Mouse (Mus musculus) kidney, embryonic 16.5 days (tissue): ENCODE data around the gene Prr36. TPM values are rescaled to one million over a fixed set of nuclear protein-coding genes. Genes with fewer than 3 reads are reported as not detected.

Experiments
- ATAC-seq: fragments of 200-750 bp; cut with Nextera tagmentation; 2 replicates; pipeline ENCODE4 v1.8.0; 2017; ENCODE audit warnings: moderate TSS enrichment; ENCODE audit not compliant: low FRiP score, low TSS enrichment
- H3K27ac ChIP-seq: fragments of 300-500 bp; sonication (generic); 2 replicates; pipeline ENCODE4 v1.5.1; 2014; ENCODE audit warnings: low read length
- H3K27me3 ChIP-seq: fragments of 300-500 bp; sonication (generic); 2 replicates; pipeline ENCODE4 v1.6.1; 2014; ENCODE audit warnings: low read length, control low read depth, mixed read lengths; ENCODE audit not compliant: insufficient read depth
- H3K36me3 ChIP-seq: fragments of 300-500 bp; sonication (generic); 2 replicates; pipeline ENCODE4 v1.6.1; 2014; ENCODE audit warnings: low read length, control low read depth, mixed read lengths; ENCODE audit not compliant: insufficient read depth
- H3K4me1 ChIP-seq: fragments of 300-500 bp; sonication (generic); 2 replicates; pipeline ENCODE4 v1.6.1; 2014; ENCODE audit warnings: low read length, control low read depth, mixed read lengths; ENCODE audit not compliant: insufficient read depth
- H3K4me2 ChIP-seq: fragments of 300-500 bp; sonication (generic); replicated peaks from 2 replicates; pipeline ENCODE4 v1.6.1; 2014; ENCODE audit warnings: low read depth, low read length
- H3K4me3 ChIP-seq: fragments of 300-500 bp; sonication (generic); 2 replicates; pipeline ENCODE4 v1.5.1; 2014; ENCODE audit warnings: mild to moderate bottlenecking, low read length
- H3K9ac ChIP-seq: fragments of 300-500 bp; sonication (generic); replicated peaks from 2 replicates; pipeline ENCODE4 v1.6.1; 2014; ENCODE audit warnings: low read length
- H3K9me3 ChIP-seq: fragments of 300-500 bp; sonication (generic); 2 replicates; pipeline ENCODE4 v1.6.1; 2016; ENCODE audit warnings: low read length, control low read depth
- WGBS: fragments of 180-500 bp; shearing (Covaris S2); extraction: QIAGEN DNeasy Blood & Tissue Kit; methylation state at CpG from one replicate; pipeline ENCODE4 v1.1.7; 2014; 5-methylcytosine and 5-hydroxymethylcytosine counted together
- polyA plus RNA-seq: library from polyadenylated mRNA; unstranded; fragments of >200 nt; fragmentation: Nextera tagmentation; extraction: Ambion mirVana; gene quantifications from 2 replicates; pipeline ENCODE4 v1.2.1, GENCODE M21; 2015

Prr36 gene
- polyA plus RNA-seq, 1 experiment from 2014 or later, result 4.7 TPM

DNA sequence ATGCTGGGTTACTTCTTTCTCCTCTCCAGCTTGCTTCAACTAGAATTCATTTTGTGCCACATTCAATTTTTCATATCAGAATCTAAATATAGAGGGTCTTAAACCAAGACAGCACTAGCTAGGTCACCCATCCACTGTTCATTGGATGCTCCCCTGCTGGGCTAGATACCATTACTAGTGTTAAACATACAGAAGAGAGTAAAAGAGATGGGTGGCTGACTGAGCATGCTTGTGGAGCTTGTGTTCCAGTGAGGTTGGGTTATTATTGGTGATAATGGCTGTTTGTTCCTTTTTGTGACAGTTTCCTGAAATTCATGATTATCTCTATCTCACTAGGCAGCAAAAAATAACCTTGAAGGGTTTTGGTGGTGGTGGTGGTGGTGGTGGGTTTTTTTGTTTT, 4.8 kb upstream of the Prr36 start:
- no peak overlapping the region for H3K4me3 ChIP-seq
- H3K9me3 ChIP-seq, result no peaks in the 10 kb centered on the region
- H3K9ac ChIP-seq, result no peak overlapping the region
- H3K27ac ChIP-seq, result no peak overlapping the region
- peaks cover 13% of the 10 kb centered on the region for H3K27me3 ChIP-seq
- no peaks in the 10 kb centered on the region for H3K36me3 ChIP-seq
- ATAC-seq, result no peak
- H3K4me2 ChIP-seq, result no peak overlapping the region
- peaks cover 6% of the 10 kb centered on the region for H3K4me1 ChIP-seq

DNA sequence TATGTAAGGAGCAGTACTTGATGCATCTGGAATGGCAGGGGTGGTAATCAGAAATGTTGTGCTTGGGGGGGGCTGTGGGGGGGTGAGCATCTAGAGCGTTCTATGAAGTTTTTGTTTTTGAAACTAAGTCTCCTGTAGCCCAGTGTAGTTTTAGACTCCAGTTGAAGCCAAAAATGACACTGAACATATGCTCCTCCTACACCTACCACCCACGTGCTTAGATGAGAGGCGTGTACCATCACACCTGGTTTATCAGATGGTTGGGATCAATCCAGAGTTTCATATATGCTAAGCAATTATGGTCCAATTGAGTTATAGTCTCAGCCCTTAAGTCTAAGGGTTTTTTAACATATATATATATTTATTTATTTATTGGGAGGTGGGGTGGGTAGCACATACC, 2.4 kb upstream of the Prr36 start:
- WGBS, result 88% methylated on average over 3 of the region's 3 CpGs

DNA sequence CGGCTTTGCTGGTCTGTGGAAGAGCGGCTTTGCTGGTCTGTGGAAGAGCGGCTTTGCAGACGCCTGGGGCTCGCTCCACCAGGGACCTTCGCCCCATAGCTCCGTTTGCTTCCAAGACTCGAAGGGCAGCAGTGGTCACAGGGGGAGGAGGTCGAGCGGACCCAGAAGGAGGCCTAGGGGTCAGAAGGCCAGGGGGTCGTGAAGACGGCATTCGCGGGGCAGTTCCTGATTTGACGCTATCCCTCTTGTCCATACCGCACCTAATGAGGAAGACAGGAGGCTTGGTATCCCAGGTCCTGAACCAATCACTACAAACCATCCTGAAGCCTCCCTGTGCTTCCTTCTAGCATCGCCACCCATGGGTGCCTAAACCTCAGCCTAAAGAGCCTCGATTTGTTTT, 963 bp downstream of the Prr36 start:
- peak overlapping the region; percentile 66 for H3K4me2 ChIP-seq
- no peaks in the 10 kb centered on the region for H3K36me3 ChIP-seq
- WGBS, result 8% methylated on average over 18 of the region's 18 CpGs
- peak overlapping the region; percentile 46 for H3K4me3 ChIP-seq
- H3K4me1 ChIP-seq, result peaks cover 30% of the 10 kb centered on the region
- ATAC-seq, result no peak
- H3K9ac ChIP-seq, result peak overlapping the region; percentile 64
- peaks cover 39% of the 10 kb centered on the region for H3K27me3 ChIP-seq
- no peaks in the 10 kb centered on the region for H3K9me3 ChIP-seq
- no peak overlapping the region for H3K27ac ChIP-seq

More for the DNA sequence above, 2.4 kb upstream of the Prr36 start:
- no peak overlapping the region for H3K4me2 ChIP-seq
- H3K9ac ChIP-seq, result no peak overlapping the region
- H3K27me3 ChIP-seq, result peaks cover 35% of the 10 kb centered on the region
- H3K4me3 ChIP-seq, result no peak overlapping the region
- H3K27ac ChIP-seq, result no peak overlapping the region
- H3K36me3 ChIP-seq, result no peaks in the 10 kb centered on the region
- no peak for ATAC-seq
- H3K9me3 ChIP-seq, result no peaks in the 10 kb centered on the region
- H3K4me1 ChIP-seq, result peaks cover 11% of the 10 kb centered on the region; the same call in 1 of the 2 replicates

- Histone ChIP-seq H3K27me3 (peaks cover 39% of the 10 kb centered on the region), H3K4me2 (peak overlapping the region; percentile 83), H3K9ac (peak overlapping the region; percentile 62), H3K9me3 (peaks cover 3% of the 10 kb centered on the region; the same call in 1 of the 2 replicates), H3K4me1 (peaks cover 30% of the 10 kb centered on the region), H3K4me3 (peak overlapping the region; percentile 49), H3K36me3 (peaks cover 11% of the 10 kb centered on the region; the same call in 1 of the 2 replicates), H3K27ac (peak overlapping the region; percentile 65)
- WGBS, result 11% methylated on average over 33 of the region's 33 CpGs
- ATAC-seq, result peak; percentile 53
Measured at GRCm38 (mm10) chr8:4214006-4214980, 3.0 kb downstream of the Prr36 start.

GRCm38 (mm10) chr8:4213210-4214005, 3.9 kb downstream of the Prr36 start:
- Histone ChIP-seq H3K9ac (peak overlapping the region; percentile 62), H3K27ac (peak overlapping the region; percentile 65), H3K9me3 (peaks cover 6% of the 10 kb centered on the region; the same call in 1 of the 2 replicates), H3K36me3 (peaks cover 14% of the 10 kb centered on the region; the same call in 1 of the 2 replicates), H3K4me1 (peaks cover 30% of the 10 kb centered on the region), H3K4me2 (peak overlapping the region; percentile 83), H3K4me3 (peak overlapping the region; percentile 49), H3K27me3 (peaks cover 39% of the 10 kb centered on the region)
- WGBS, result 2% methylated on average over 18 of the region's 18 CpGs
- peak; percentile 63 for ATAC-seq

DNA sequence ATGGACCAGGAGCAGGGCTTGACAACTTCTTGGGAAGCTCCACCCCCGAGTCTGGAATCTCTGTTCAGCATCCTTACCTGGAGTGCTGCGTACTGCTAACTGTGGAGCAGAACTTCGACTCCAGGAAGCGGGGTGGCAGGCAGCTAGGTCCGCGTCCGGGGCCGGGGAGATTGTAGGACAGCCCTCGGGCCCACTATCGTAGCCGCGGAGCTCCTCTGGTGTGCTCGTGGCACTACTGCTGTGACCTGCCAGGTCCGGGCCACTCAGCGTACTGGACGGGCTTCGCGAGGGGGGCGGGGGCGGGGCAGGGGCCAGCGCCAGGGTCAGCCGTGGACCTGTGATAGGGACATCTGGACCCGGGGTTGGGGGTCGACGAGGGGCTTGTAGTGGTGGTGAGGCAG, 4.5 kb downstream of the Prr36 start:
- peaks cover 14% of the 10 kb centered on the region; the same call in 1 of the 2 replicates for H3K36me3 ChIP-seq
- ATAC-seq, result peak; percentile 18
- H3K27ac ChIP-seq, result no peak overlapping the region
- peak overlapping the region; percentile 49 for H3K4me3 ChIP-seq
- H3K4me1 ChIP-seq, result peaks cover 30% of the 10 kb centered on the region
- under 1% methylated on average over 24 of the region's 25 CpGs for WGBS
- peak overlapping the region; percentile 83 for H3K4me2 ChIP-seq
- peaks cover 6% of the 10 kb centered on the region; the same call in 1 of the 2 replicates for H3K9me3 ChIP-seq
- peak overlapping the region; percentile 62 for H3K9ac ChIP-seq
- peaks cover 34% of the 10 kb centered on the region for H3K27me3 ChIP-seq

- Histone ChIP-seq H3K4me1 (peaks cover 35% of the 10 kb centered on the region), H3K4me2 (no peak overlapping the region), H3K27ac (no peak overlapping the region), H3K27me3 (peaks cover 18% of the 10 kb centered on the region), H3K9me3 (peaks cover 6% of the 10 kb centered on the region; the same call in 1 of the 2 replicates), H3K4me3 (no peak overlapping the region), H3K9ac (no peak overlapping the region), H3K36me3 (peaks cover 14% of the 10 kb centered on the region; the same call in 1 of the 2 replicates)
- 82% methylated on average over 6 of the region's 6 CpGs for WGBS
- ATAC-seq, result no peak
Measured at GRCm38 (mm10) chr8:4211097-4211496, 6.2 kb downstream of the Prr36 start.

DNA sequence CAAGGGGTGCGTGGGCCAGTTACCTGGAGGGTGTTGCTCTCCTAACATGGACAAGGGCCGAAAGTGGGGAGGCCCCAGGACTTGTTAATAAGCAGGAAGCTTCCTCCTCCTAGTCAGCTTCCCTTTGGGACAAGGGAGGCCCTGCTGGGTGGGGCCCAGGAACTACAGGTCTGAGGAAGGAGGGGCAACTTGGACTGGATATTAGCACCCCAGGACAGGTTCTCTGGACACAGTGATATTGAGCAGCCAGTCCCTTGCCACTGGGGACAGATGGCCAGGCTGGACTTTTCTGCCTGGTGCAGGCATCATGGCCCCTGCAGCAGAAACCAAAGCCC, 10.3 kb downstream of the Prr36 start:
- peaks cover 6% of the 10 kb centered on the region; the same call in 1 of the 2 replicates for H3K9me3 ChIP-seq
- ATAC-seq, result no peak
- peaks cover 14% of the 10 kb centered on the region for H3K27me3 ChIP-seq
- H3K36me3 ChIP-seq, result peaks cover 14% of the 10 kb centered on the region; the same call in 1 of the 2 replicates
- WGBS, result 54% methylated on average over 2 of the region's 2 CpGs
- no peak overlapping the region for H3K4me2 ChIP-seq
- H3K27ac ChIP-seq, result no peak overlapping the region
- H3K4me1 ChIP-seq, result peaks cover 11% of the 10 kb centered on the region; the same call in 1 of the 2 replicates
- H3K9ac ChIP-seq, result peak overlapping the region; percentile 23; the same call in 1 of the 2 replicates
- H3K4me3 ChIP-seq, result no peak overlapping the region

- Histone ChIP-seq H3K27ac (no peak overlapping the region), H3K27me3 (peaks cover 14% of the 10 kb centered on the region), H3K4me3 (peak overlapping the region; percentile 18), H3K4me1 (peaks cover 11% of the 10 kb centered on the region; the same call in 1 of the 2 replicates), H3K4me2 (peak overlapping the region; percentile 43), H3K9me3 (peaks cover 6% of the 10 kb centered on the region; the same call in 1 of the 2 replicates), H3K36me3 (peaks cover 14% of the 10 kb centered on the region; the same call in 1 of the 2 replicates), H3K9ac (peak overlapping the region; percentile 23)
- ATAC-seq, result peak; percentile 29; the same call in 1 of the 2 replicates
- 17% methylated on average over 44 of the region's 44 CpGs for WGBS
Measured at GRCm38 (mm10) chr8:4206182-4207015, 10.9 kb downstream of the Prr36 start.
